Mouse (Mus musculus) heart, adult 2 months (tissue): ENCODE measurements around the gene Ccnb1ip1. TPM values are rescaled to one million over a fixed set of nuclear protein-coding genes. Genes with fewer than 3 reads are reported as not detected.

Experiments used
- DNase-seq, 2 experiments: peaks; one replicate each; pipeline ENCODE4 v3.0.0; 2021
- H3K27ac ChIP-seq: fragments of 200-600 bp; 2 replicates; pipeline ENCODE4 v1.8.1; 2022
- H3K27me3 ChIP-seq: fragments of 200-500 bp; 2 replicates; pipeline ENCODE4 v1.6.1; 2012; ENCODE audit warnings: mild to moderate bottlenecking, low read length, inconsistent platforms, mixed read lengths; ENCODE audit not compliant: control insufficient read depth, insufficient read depth
- H3K36me3 ChIP-seq: fragments of 200-500 bp; 2 replicates; pipeline ENCODE4 v1.6.1; 2012; ENCODE audit warnings: low read length, inconsistent platforms; ENCODE audit not compliant: control insufficient read depth, insufficient read depth
- H3K4me1 ChIP-seq: fragments of 200-500 bp; 2 replicates; pipeline ENCODE4 v1.6.1; 2011; ENCODE audit warnings: low read length; ENCODE audit not compliant: control insufficient read depth, insufficient read depth
- H3K4me3 ChIP-seq: fragments of 200-600 bp; 2 replicates; pipeline ENCODE4 v1.8.1; 2022
- H3K79me2 ChIP-seq: fragments of 200-500 bp; replicated peaks from 2 replicates; pipeline ENCODE4 v1.6.1; 2012; ENCODE audit warnings: mild to moderate bottlenecking, inconsistent platforms, low read length, moderate library complexity, mixed read lengths; ENCODE audit not compliant: control insufficient read depth, insufficient read depth
- H3K9ac ChIP-seq: fragments of 200-500 bp; 2 replicates; pipeline ENCODE4 v1.6.1; 2012; ENCODE audit warnings: low read depth, mild to moderate bottlenecking, control low read depth, inconsistent platforms, low read length, mixed read lengths
- CTCF ChIP-seq: fragments of 200-600 bp; IDR thresholded peaks from 2 replicates; pipeline ENCODE4 v1.8.1; 2022; ENCODE audit warnings: antibody characterized with exemption, mild to moderate bottlenecking, moderate library complexity
- EP300 ChIP-seq: fragments of 200-500 bp; IDR thresholded peaks from 2 replicates; pipeline ENCODE4 v1.6.1; 2011; ENCODE audit warnings: low read depth, low read length, control low read depth; ENCODE audit not compliant: insufficient read depth
- POLR2A ChIP-seq: fragments of 200-500 bp; IDR thresholded peaks from 2 replicates; pipeline ENCODE4 v1.6.1; 2011; ENCODE audit warnings: mild to moderate bottlenecking, low read depth, low read length, control low read depth; ENCODE audit not compliant: insufficient read depth
- WGBS: fragments of 180-500 bp; shearing (Covaris S2); methylation state at CpG from one replicate; pipeline ENCODE4 v1.1.7; 2018; 5-methylcytosine and 5-hydroxymethylcytosine counted together
- intact Hi-C: fragments of 180-260 bp; cut with DNase I; formaldehyde crosslinking; loops from one replicate; pipeline ENCODE4 v1.15.1; 2025
- long read RNA-seq: library from polyadenylated mRNA; stranded (forward); transcript quantifications from one replicate; pipeline ENCODE4 v2.0.0, GENCODE M21; 2021
- polyA plus RNA-seq: library from polyadenylated mRNA; depleted of rRNA; stranded (reverse); fragments of >200 nt; gene quantifications from 2 replicates; pipeline ENCODE4 v1.2.3, GENCODE M21; 2012; rRNA removed
- total RNA-seq, 2 experiments: library from RNA; stranded (reverse); gene quantifications; 2 replicates each; pipeline ENCODE4 v1.2.3; 2021

The Ccnb1ip1 gene
- not detected for total RNA-seq
- not detected in 2 replicates for polyA plus RNA-seq
- long read RNA-seq, result 0 reads

- no peaks in the 10 kb centered on the region for H3K79me2 ChIP-seq
- intact Hi-C loops, result loop anchor here (1.0 to 10.0 kb wide), 5 partner anchors 22 to 457 kb away; partner anchors contain the start of genes Pip4p1, Pnp and Ttc5
Measured at GRCm38 (mm10) chr14:50807487-50808072, at the start of gene Ccnb1ip1, which contains the start of gene Parp2. TSS of gene Ccnb1ip1 (minus strand) at chr14:50807732. TSS of gene Parp2 (plus strand) at chr14:50807841.

GRCm38 (mm10) chr14:50855788-50856187 lies 48.3 kb upstream of the Ccnb1ip1 start:
- Histone ChIP-seq H3K79me2 (no peaks in the 10 kb centered on the region), H3K4me1 (no peaks in the 10 kb centered on the region), H3K27me3 (no peaks in the 10 kb centered on the region), H3K27ac (no peak overlapping the region), H3K9ac (no peak overlapping the region), H3K36me3 (peaks cover 2% of the 10 kb centered on the region), H3K4me3 (no peak overlapping the region)
- no peak for DNase-seq
- TF ChIP-seq CTCF (no peak), POLR2A (no peak), EP300 (no peak)
- 90% methylated on average over 5 of the region's 5 CpGs for WGBS
- intact Hi-C loops, result no loop called here

More at GRCm38 (mm10) chr14:50807487-50808072, at the start of gene Ccnb1ip1, which contains the start of gene Parp2:
- TF ChIP-seq EP300 (peak; percentile 63; the same call in 1 of the 2 replicates), POLR2A (peak; percentile 84), CTCF (no peak)
- H3K4me3 ChIP-seq, result peak within 1 kb of the TSS; percentile 74
- peak within 1 kb of the TSS; percentile 65 for H3K27ac ChIP-seq
- H3K27me3 ChIP-seq, result no peaks in the 10 kb centered on the region
- DNase-seq, result peak; percentile 98 to 99
- no peaks in the 10 kb centered on the region for H3K36me3 ChIP-seq
- peak within 1 kb of the TSS; percentile 88 for H3K9ac ChIP-seq
- peaks cover 1% of the 10 kb centered on the region; the same call in 1 of the 2 replicates for H3K4me1 ChIP-seq
- under 1% methylated on average over 42 of the region's 42 CpGs for WGBS

- no peak for DNase-seq
- Histone ChIP-seq H3K79me2 (no peaks in the 10 kb centered on the region), H3K4me3 (no peak overlapping the region), H3K9ac (no peak overlapping the region), H3K27me3 (no peaks in the 10 kb centered on the region), H3K4me1 (no peaks in the 10 kb centered on the region), H3K27ac (no peak overlapping the region), H3K36me3 (no peaks in the 10 kb centered on the region)
- no peak for TF ChIP-seq POLR2A
- TF ChIP-seq CTCF, result peak; percentile 56
- intact Hi-C loops, result no loop called here
- WGBS, result 63% methylated on average over 6 of the region's 6 CpGs
Measured at GRCm38 (mm10) chr14:50837236-50837635, 29.7 kb upstream of the Ccnb1ip1 start.

- Histone ChIP-seq H3K36me3 (no peaks in the 10 kb centered on the region), H3K4me3 (no peak overlapping the region)
- 60% methylated on average over 2 of the region's 2 CpGs for WGBS
Measured at GRCm38 (mm10) chr14:50834435-50834834, 26.9 kb upstream of the Ccnb1ip1 start.

GRCm38 (mm10) chr14:50833964-50834363 lies 26.4 kb upstream of the Ccnb1ip1 start:
- DNase-seq, result peak in 1 of 2 experiments; percentile 64
- 74% methylated on average over 10 of the region's 10 CpGs for WGBS
- no peaks in the 10 kb centered on the region for H3K36me3 ChIP-seq
- no peaks in the 10 kb centered on the region for H3K4me1 ChIP-seq
- no peak for TF ChIP-seq EP300
- TF ChIP-seq POLR2A, result no peak
- no peak for TF ChIP-seq CTCF
- H3K79me2 ChIP-seq, result no peaks in the 10 kb centered on the region
- H3K9ac ChIP-seq, result no peak overlapping the region
- H3K27ac ChIP-seq, result no peak overlapping the region
- intact Hi-C loops, result no loop called here
- H3K4me3 ChIP-seq, result no peak overlapping the region
- H3K27me3 ChIP-seq, result no peaks in the 10 kb centered on the region

More at GRCm38 (mm10) chr14:50834435-50834834, 26.9 kb upstream of the Ccnb1ip1 start:
- TF ChIP-seq CTCF (no peak), POLR2A (no peak), EP300 (no peak)
- Histone ChIP-seq H3K4me1 (no peaks in the 10 kb centered on the region), H3K79me2 (no peaks in the 10 kb centered on the region), H3K27me3 (no peaks in the 10 kb centered on the region), H3K9ac (no peak overlapping the region), H3K27ac (no peak overlapping the region)
- intact Hi-C loops, result no loop called here
- no peak for DNase-seq

GRCm38 (mm10) chr14:50829878-50830277 lies 22.3 kb upstream of the Ccnb1ip1 start:
- Histone ChIP-seq H3K4me1 (no peaks in the 10 kb centered on the region), H3K36me3 (no peaks in the 10 kb centered on the region), H3K27me3 (no peaks in the 10 kb centered on the region), H3K27ac (no peak overlapping the region), H3K4me3 (no peak overlapping the region), H3K9ac (no peak overlapping the region), H3K79me2 (no peaks in the 10 kb centered on the region)
- DNase-seq, result peak in 1 of 2 experiments; percentile 45
- intact Hi-C loops, result no loop called here
- TF ChIP-seq CTCF (no peak), EP300 (no peak), POLR2A (no peak)
- WGBS, result 63% methylated on average over 3 of the region's 3 CpGs
